Mouse (Mus musculus): ENCODE measurements at regions not wholly inside any gene's neighbourhood (a gene's known extent, or its start where the extent isn't known, plus 50 kb on each side); places are given as distances from the start of the nearest gene placed in this dataset.

- WGBS = 62% methylated on average over 2 of the region's 2 CpGs
- Histone ChIP-seq H3K27ac (ENCODE audit: poor library complexity, severe bottlenecking) (no peak overlapping the region), H3K36me3 (no peaks in the 10 kb centered on the region), H3K4me2 (no peak overlapping the region), H3K9me3 (replicated peaks) (no peaks in the 10 kb centered on the region), H3K9ac (no peak overlapping the region), H3K4me1 (replicated peaks) (no peaks in the 10 kb centered on the region), H3K4me3 (no peak overlapping the region), H3K27me3 (replicated peaks) (peaks cover 39% of the 10 kb centered on the region; the same call in 1 of the 2 replicates)
- ATAC-seq (ENCODE audit: insufficient number of reproducible peaks, low FRiP score) = no peak
Observed at GRCm38 (mm10) chr14:70839126-70839525, 239.5 kb upstream of the Fam160b2 start.

GRCm38 (mm10) chr14:70837528-70837927, 237.9 kb upstream of the Fam160b2 start:
- Histone ChIP-seq H3K4me2 (no peak overlapping the region), H3K36me3 (no peaks in the 10 kb centered on the region), H3K27ac (ENCODE audit: poor library complexity, severe bottlenecking) (no peak overlapping the region), H3K27me3 (replicated peaks) (peaks cover 25% of the 10 kb centered on the region; the same call in 1 of the 2 replicates), H3K9me3 (replicated peaks) (no peaks in the 10 kb centered on the region), H3K9ac (no peak overlapping the region), H3K4me1 (replicated peaks) (peaks cover 7% of the 10 kb centered on the region), H3K4me3 (no peak overlapping the region)
- ATAC-seq (ENCODE audit: insufficient number of reproducible peaks, low FRiP score) = no peak
- 6% methylated on average over 6 of the region's 6 CpGs for WGBS

GRCm38 (mm10) chr14:70833238-70833637, 233.6 kb upstream of the Fam160b2 start:
- WGBS = 29% methylated on average over 5 of the region's 5 CpGs
- H3K36me3 ChIP-seq = no peaks in the 10 kb centered on the region
- H3K4me1 ChIP-seq (replicated peaks) = peaks cover 10% of the 10 kb centered on the region
- H3K4me3 ChIP-seq = no peak overlapping the region
- peak overlapping the region; percentile 53 for H3K4me2 ChIP-seq
- no peaks in the 10 kb centered on the region; the same call in 1 of the 2 replicates for H3K9me3 ChIP-seq (replicated peaks)
- no peak overlapping the region for H3K9ac ChIP-seq
- no peak for ATAC-seq (ENCODE audit: insufficient number of reproducible peaks, low FRiP score)
- peaks cover 24% of the 10 kb centered on the region; the same call in 1 of the 2 replicates for H3K27me3 ChIP-seq (replicated peaks)
- H3K27ac ChIP-seq (ENCODE audit: poor library complexity, severe bottlenecking) = no peak overlapping the region

DNA sequence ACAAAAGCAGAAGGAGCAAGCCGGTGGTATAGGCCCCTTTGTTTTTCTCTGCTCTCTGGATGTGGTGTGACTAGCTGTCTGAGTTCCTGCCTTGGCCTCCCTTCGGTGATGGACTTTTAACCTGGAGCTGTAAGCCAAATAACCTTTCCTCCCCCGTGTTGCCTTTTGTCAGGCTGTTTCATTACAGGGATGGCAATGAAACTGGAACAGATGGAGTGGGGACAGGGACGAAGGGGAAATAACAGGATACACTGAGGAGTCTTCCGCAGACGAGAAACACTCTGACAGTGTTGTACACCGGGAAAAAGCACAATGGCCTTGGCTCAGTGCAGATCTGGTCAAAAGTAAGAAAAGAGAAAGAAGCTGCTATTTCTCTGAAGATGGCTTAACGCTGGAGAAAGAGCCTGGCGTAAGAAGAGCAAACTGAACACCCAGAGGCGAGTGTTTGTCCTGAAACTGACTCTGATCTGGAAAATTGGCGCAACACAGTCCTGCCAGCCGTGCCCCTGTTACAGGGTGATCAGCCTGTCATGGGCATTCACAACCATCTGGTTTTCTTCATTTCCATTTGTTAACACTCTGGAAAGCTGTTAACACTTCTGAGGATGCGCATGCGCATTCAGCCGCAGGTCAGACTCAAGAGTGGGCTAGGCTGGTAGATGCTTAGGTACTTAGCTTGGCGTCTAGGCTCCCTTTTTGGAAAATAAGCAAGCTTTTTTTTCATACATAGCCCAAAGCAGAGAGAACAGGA, 233.0 kb upstream of the Fam160b2 start:
- no peaks in the 10 kb centered on the region for H3K36me3 ChIP-seq
- peaks cover 10% of the 10 kb centered on the region for H3K4me1 ChIP-seq (replicated peaks)
- H3K9me3 ChIP-seq (replicated peaks) = no peaks in the 10 kb centered on the region; the same call in 1 of the 2 replicates
- no peak overlapping the region for H3K4me3 ChIP-seq
- peak overlapping the region; percentile 53 for H3K4me2 ChIP-seq
- no peak overlapping the region for H3K9ac ChIP-seq
- H3K27me3 ChIP-seq (replicated peaks) = peaks cover 23% of the 10 kb centered on the region; the same call in 1 of the 2 replicates
- WGBS = 41% methylated on average over 16 of the region's 16 CpGs
- peak; percentile 57; the same call in 1 of the 2 replicates for ATAC-seq (ENCODE audit: insufficient number of reproducible peaks, low FRiP score)
- no peak overlapping the region for H3K27ac ChIP-seq (ENCODE audit: poor library complexity, severe bottlenecking)

DNA sequence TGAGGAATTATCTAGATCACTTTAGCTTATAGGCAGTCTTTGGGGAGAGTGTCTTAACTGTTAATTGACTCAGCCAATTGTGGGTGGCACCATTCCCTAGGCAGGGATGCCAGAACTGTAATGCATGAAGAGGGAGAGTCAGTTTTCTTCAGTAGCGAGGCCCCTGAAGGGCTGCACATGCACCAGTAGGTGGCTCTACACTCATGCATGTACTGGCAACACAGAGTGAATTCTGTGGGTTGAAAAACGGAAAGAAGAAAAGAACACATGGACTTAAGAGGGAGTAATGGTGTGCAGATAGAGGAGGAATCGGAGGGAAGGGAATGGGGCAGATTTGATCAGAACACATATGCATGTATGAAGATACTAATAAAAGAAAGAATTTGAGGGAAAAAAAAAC, 232.4 kb upstream of the Fam160b2 start:
- ATAC-seq (ENCODE audit: insufficient number of reproducible peaks, low FRiP score) = no peak
- H3K9me3 ChIP-seq (replicated peaks) = no peaks in the 10 kb centered on the region; the same call in 1 of the 2 replicates
- H3K9ac ChIP-seq = no peak overlapping the region
- H3K27me3 ChIP-seq (replicated peaks) = peaks cover 17% of the 10 kb centered on the region; the same call in 1 of the 2 replicates
- H3K4me1 ChIP-seq (replicated peaks) = peaks cover 10% of the 10 kb centered on the region
- H3K36me3 ChIP-seq = no peaks in the 10 kb centered on the region
- H3K4me2 ChIP-seq = no peak overlapping the region
- 65% methylated on average over 3 of the region's 3 CpGs for WGBS
- H3K4me3 ChIP-seq = no peak overlapping the region
- no peak overlapping the region for H3K27ac ChIP-seq (ENCODE audit: poor library complexity, severe bottlenecking)
